Mouse (Mus musculus) lung, postnatal 0 days (tissue): ENCODE measurements around the gene Lrch3.

ENCODE experiments used
- CTCF ChIP-seq: IDR thresholded peaks from 2 replicates; pipeline ENCODE4 v1.5.1; 2016; ENCODE audit warnings: antibody characterized with exemption, mild to moderate bottlenecking
- EP300 ChIP-seq: IDR thresholded peaks from 2 replicates; pipeline ENCODE4 v1.6.1; 2016; ENCODE audit warnings: antibody characterized with exemption, mild to moderate bottlenecking, control low read depth

DNA sequence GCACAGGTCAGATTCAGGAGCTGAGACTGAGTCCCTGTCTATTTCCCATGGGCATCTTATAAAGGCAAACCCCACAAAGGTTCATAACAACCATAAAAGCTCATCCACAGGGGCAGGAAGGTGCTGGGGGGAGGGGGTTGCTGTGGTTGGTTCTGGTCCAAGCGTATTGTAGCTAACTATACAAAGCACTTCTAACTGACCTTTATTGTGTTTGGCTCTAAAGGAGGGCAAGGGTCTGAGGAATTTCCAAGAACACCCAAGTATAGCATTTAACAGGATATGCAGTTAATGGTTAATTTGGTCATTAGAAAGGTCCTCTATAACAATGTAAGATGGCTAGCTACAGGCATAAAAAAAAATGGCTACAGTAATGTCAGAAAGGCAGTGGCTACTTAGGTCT, 128.8 kb downstream of the Lrch3 start:
- TF ChIP-seq EP300 (no peak), CTCF (no peak)
